In genomic region chr14:76585831-76586405, GRCm38 (mm10) we compare ENCODE assay signal across 15 mouse cellular contexts. TPM values are rescaled to one million over a fixed set of nuclear protein-coding genes. Genes with fewer than 3 reads are reported as not detected.
DNase-seq lines count a peak whose midpoint lies in the region; ATAC-seq and TF ChIP-seq lines count a peak whose summit lies in the region.
"Had no signal": no experiment of that assay in that cellular context is flagged by ENCODE, and none has a peak within 500 bp of the region (broad histone marks: within the 10 kb centered on the region; RNA-seq: fewer than 3 reads in every experiment).

No protein-coding gene starts in this region.

- peak; percentile 29 for DNase-seq in kidney, adult 2 months
- DNase-seq in kidney, adult 9 months, result no peak
- DNase-seq in adrenal gland, postnatal 36 days, result no peak
- no peak for DNase-seq in adrenal gland, postnatal 10 days
- no peak for DNase-seq in left cerebral cortex, postnatal 14 days (ENCODE audit: low spot score in 2 of 2)
- DNase-seq: cerebellum, adult 2 months; right cerebral cortex, postnatal 25 days; thymus, postnatal 36 days had no signal

- TF ChIP-seq POLR2A in kidney, adult 2 months (IDR thresholded peaks at IDR 0.05; ENCODE audit: low read depth, low read length), result no peak
- TF ChIP-seq POLR2A in ES-Bruce4 (IDR thresholded peaks at IDR 0.05; ENCODE audit: insufficient read depth, low read length), result no peak

- TF ChIP-seq EP300 in ES-Bruce4 (IDR thresholded peaks at IDR 0.05; ENCODE audit: insufficient read depth, low read depth, low read length), result 0 out of 2 replicates have a peak, but pooled peaks have one; percentile 49

- no peaks in the 10 kb centered on the region for H3K27me3 ChIP-seq in kidney, adult 2 months (replicated peaks; ENCODE audit: control insufficient read depth, insufficient read depth, low read length)
- H3K27me3 ChIP-seq in ES-Bruce4 (ENCODE audit: control insufficient read depth, insufficient read depth, low read length, poor library complexity, severe bottlenecking), result no peaks in the 10 kb centered on the region
- H3K27me3 ChIP-seq in intestine, postnatal 0 days (replicated peaks; ENCODE audit: control insufficient read depth, insufficient read depth, low read length), result no peaks in the 10 kb centered on the region
- no peaks in the 10 kb centered on the region for H3K27me3 ChIP-seq in liver, embryonic 15.5 days
- H3K27me3 ChIP-seq: hindbrain, embryonic 12.5 days; midbrain, embryonic 12.5 days had no signal

- H3K9me3 ChIP-seq in ES-Bruce4 (replicated peaks; ENCODE audit: control insufficient read depth, insufficient read depth, low read length, poor library complexity, severe bottlenecking), result no peaks in the 10 kb centered on the region
- H3K9me3 ChIP-seq in intestine, postnatal 0 days (ENCODE audit: control insufficient read depth), result no peaks in the 10 kb centered on the region
- no peaks in the 10 kb centered on the region for H3K9me3 ChIP-seq in liver, embryonic 15.5 days (replicated peaks)
- H3K9me3 ChIP-seq: hindbrain, embryonic 12.5 days; midbrain, embryonic 12.5 days had no signal

- WGBS in kidney, adult 2 months, result 45% methylated on average over 13 of the region's 13 CpGs
- 35% methylated on average over 13 of the region's 13 CpGs for WGBS in intestine, postnatal 0 days
- 50% methylated on average over 13 of the region's 13 CpGs for WGBS in liver, embryonic 15.5 days (ENCODE audit: insufficient replicate concordance)

- no peak for TF ChIP-seq CTCF in kidney, adult 2 months (conservative IDR thresholded peaks at IDR 0.05; ENCODE audit: insufficient read depth, insufficient read length, low read depth, low read length)
- no peak for TF ChIP-seq CTCF in ES-Bruce4 (IDR thresholded peaks at IDR 0.05; ENCODE audit: low read depth, low read length)
- TF ChIP-seq CTCF in intestine, postnatal 0 days (IDR thresholded peaks at IDR 0.05; ENCODE audit: low read depth), result no peak

- H3K4me3 ChIP-seq in kidney, adult 2 months (ENCODE audit: insufficient read depth, low read depth, low read length), result no peak overlapping the region
- peak overlapping the region; percentile 5; the same call in 1 of the 2 replicates for H3K4me3 ChIP-seq in ES-Bruce4 (ENCODE audit: low read depth, low read length)
- no peak overlapping the region for H3K4me3 ChIP-seq in intestine, postnatal 0 days (ENCODE audit: low read depth, low read length)
- H3K4me3 ChIP-seq in liver, embryonic 15.5 days (replicated peaks), result no peak overlapping the region
- H3K4me3 ChIP-seq: hindbrain, embryonic 12.5 days; midbrain, embryonic 12.5 days had no signal

- intact Hi-C loops in left cerebral cortex, postnatal 14 days (cut with DNase I), result no loop called here

- H3K9ac ChIP-seq in ES-Bruce4 (ENCODE audit: low read depth, poor library complexity, severe bottlenecking), result 0 out of 2 replicates have a peak overlapping the region, but pooled peaks have one; percentile 6
- H3K9ac ChIP-seq in intestine, postnatal 0 days (ENCODE audit: low read depth, low read length), result no peak overlapping the region
- H3K9ac ChIP-seq in liver, embryonic 15.5 days, result no peak overlapping the region
- H3K9ac ChIP-seq: hindbrain, embryonic 12.5 days; midbrain, embryonic 12.5 days had no signal

- peak overlapping the region; percentile 31 for H3K4me2 ChIP-seq in intestine, postnatal 0 days (replicated peaks; ENCODE audit: low read depth)
- no peak overlapping the region for H3K4me2 ChIP-seq in liver, embryonic 15.5 days
- H3K4me2 ChIP-seq: heart, embryonic 11.5 days; hindbrain, embryonic 12.5 days; midbrain, embryonic 12.5 days had no signal

- H3K36me3 ChIP-seq in kidney, adult 2 months (ENCODE audit: control insufficient read depth, insufficient read depth, low read length), result no peaks in the 10 kb centered on the region
- H3K36me3 ChIP-seq in ES-Bruce4 (ENCODE audit: control insufficient read depth, insufficient read depth, low read length, poor library complexity, severe bottlenecking), result no peaks in the 10 kb centered on the region
- H3K36me3 ChIP-seq in intestine, postnatal 0 days (ENCODE audit: control insufficient read depth, insufficient read depth), result no peaks in the 10 kb centered on the region
- H3K36me3 ChIP-seq in liver, embryonic 15.5 days (replicated peaks), result no peaks in the 10 kb centered on the region
- H3K36me3 ChIP-seq: hindbrain, embryonic 12.5 days; midbrain, embryonic 12.5 days had no signal

- peak; percentile 90 for ATAC-seq in intestine, postnatal 0 days
- peak; percentile 53; the same call in 1 of the 2 replicates for ATAC-seq in liver, embryonic 15.5 days (ENCODE audit: insufficient read depth)

- H3K27ac ChIP-seq in kidney, adult 2 months (ENCODE audit: insufficient read depth, low read depth, low read length), result no peak overlapping the region
- peak overlapping the region; percentile 71 for H3K27ac ChIP-seq in ES-Bruce4 (ENCODE audit: insufficient read depth, low read length)
- H3K27ac ChIP-seq in intestine, postnatal 0 days (ENCODE audit: low read depth, low read length), result no peak overlapping the region
- no peak overlapping the region for H3K27ac ChIP-seq in liver, embryonic 15.5 days (replicated peaks)
- H3K27ac ChIP-seq: hindbrain, embryonic 12.5 days; midbrain, embryonic 12.5 days had no signal

- H3K4me1 ChIP-seq in kidney, adult 2 months (ENCODE audit: control insufficient read depth, insufficient read depth, low read length), result peaks cover 2% of the 10 kb centered on the region; the same call in 1 of the 2 replicates
- no peaks in the 10 kb centered on the region for H3K4me1 ChIP-seq in ES-Bruce4 (ENCODE audit: control insufficient read depth, insufficient read depth, low read length)
- no peaks in the 10 kb centered on the region for H3K4me1 ChIP-seq in intestine, postnatal 0 days (replicated peaks; ENCODE audit: control insufficient read depth, insufficient read depth, low read length)
- peaks cover 11% of the 10 kb centered on the region; the same call in 1 of the 2 replicates for H3K4me1 ChIP-seq in liver, embryonic 15.5 days (replicated peaks)
- H3K4me1 ChIP-seq: hindbrain, embryonic 12.5 days; midbrain, embryonic 12.5 days had no signal

RNA-seq across cellular contexts. Expression of gene Serp2, which starts 29.2 kb away (rescaled TPM):
- polyA plus RNA-seq in kidney, adult 2 months (2012; rRNA removed), result 1.0 and 2.0 TPM in 2 replicates
- polyA plus RNA-seq in ES-Bruce4 (2011; ENCODE audit: insufficient read depth, insufficient read length, low read depth, missing spikeins), result 6.1 and 6.4 TPM in 2 replicates
- 7.5 and 7.7 TPM in 2 replicates for polyA plus RNA-seq in intestine, postnatal 0 days (2015; fragmentation: Nextera tagmentation; extraction: Ambion mirVana)
- polyA plus RNA-seq in liver, embryonic 15.5 days (2015; fragmentation: Nextera tagmentation; extraction: Ambion mirVana), result 0.83 and 1.0 TPM in 2 replicates
- total RNA-seq in adrenal gland, postnatal 36 days (2021), result 1 to 10 TPM; 4.2 to 6.4 TPM
- 1 to 10 TPM; 7.2 to 9.6 TPM for total RNA-seq in adrenal gland, postnatal 10 days (2021)
- total RNA-seq in left cerebral cortex, postnatal 14 days (2021), result 100 to 1,000 TPM; 161 to 172 TPM
- polyA plus RNA-seq: liver, adult 2 months had no signal
